Mouse (Mus musculus) forebrain, postnatal 0 days (tissue): ENCODE data around the gene Pla2g2e. TPM values are rescaled to one million over a fixed set of nuclear protein-coding genes. Genes with fewer than 3 reads are reported as not detected.

Experiments
- ATAC-seq: fragments of 200-750 bp; cut with Nextera tagmentation; 2 replicates; pipeline ENCODE4 v1.8.0; 2017; ENCODE audit warnings: mild to moderate bottlenecking, moderate library complexity
- DNase-seq: peaks from one replicate; pipeline ENCODE4 v3.0.0-alpha.2; 2015
- H3K27ac ChIP-seq: fragments of 300-500 bp; sonication (generic); 2 replicates; pipeline ENCODE4 v1.5.1; 2014; ENCODE audit warnings: low read depth, mild to moderate bottlenecking, antibody characterized with exemption, low read length, moderate library complexity, mixed read lengths
- H3K27me3 ChIP-seq: fragments of 300-500 bp; sonication (generic); 2 replicates; pipeline ENCODE4 v1.6.1; 2014; ENCODE audit warnings: mild to moderate bottlenecking, low read length, mixed read lengths; ENCODE audit not compliant: insufficient read depth
- H3K36me3 ChIP-seq: fragments of 300-500 bp; sonication (generic); 2 replicates; pipeline ENCODE4 v1.6.1; 2014; ENCODE audit warnings: mild to moderate bottlenecking, moderate library complexity; ENCODE audit not compliant: insufficient read depth
- H3K4me1 ChIP-seq: fragments of 300-500 bp; sonication (generic); 2 replicates; pipeline ENCODE4 v1.6.1; 2014; ENCODE audit warnings: antibody characterized with exemption; ENCODE audit not compliant: insufficient read depth
- H3K4me2 ChIP-seq: fragments of 300-500 bp; sonication (generic); 2 replicates; pipeline ENCODE4 v1.6.1; 2014; ENCODE audit warnings: low read depth, mild to moderate bottlenecking, moderate library complexity
- H3K4me3 ChIP-seq: fragments of 300-500 bp; sonication (generic); 2 replicates; pipeline ENCODE4 v1.5.1; 2014; ENCODE audit warnings: low read depth, low read length, mixed read lengths
- H3K9ac ChIP-seq: fragments of 300-500 bp; sonication (generic); 2 replicates; pipeline ENCODE4 v1.6.1; 2014; ENCODE audit warnings: mild to moderate bottlenecking
- H3K9me3 ChIP-seq: fragments of 300-500 bp; sonication (generic); 2 replicates; pipeline ENCODE4 v1.6.1; 2016; ENCODE audit warnings: low read length
- CTCF ChIP-seq: sonication (generic); IDR thresholded peaks from 2 replicates; pipeline ENCODE4 v1.5.1; 2016; ENCODE audit warnings: antibody characterized with exemption, control low read depth, low read depth
- WGBS: fragments of 180-500 bp; shearing (Covaris S2); extraction: QIAGEN DNeasy Blood & Tissue Kit; methylation state at CpG from one replicate; pipeline ENCODE4 v1.1.7; 2014; 5-methylcytosine and 5-hydroxymethylcytosine counted together
- polyA plus RNA-seq: library from polyadenylated mRNA; unstranded; fragments of >200 nt; fragmentation: Nextera tagmentation; extraction: Ambion mirVana; gene quantifications from 2 replicates; pipeline ENCODE4 v1.2.1, GENCODE M21; 2015
- total RNA-seq: library from RNA; depleted of rRNA; stranded (reverse); fragments of >200 nt; gene quantifications from 2 replicates; pipeline ENCODE4 v1.2.3, GENCODE M21; 2014

Pla2g2e gene
- total and polyA plus RNA-seq, 2 experiments from 2014 or later, result not detected

- no peak for TF ChIP-seq CTCF
- H3K9me3 ChIP-seq, result no peaks in the 10 kb centered on the region
- H3K27ac ChIP-seq, result no peak overlapping the region
- no peak overlapping the region for H3K4me2 ChIP-seq
- no peak for DNase-seq
- no peaks in the 10 kb centered on the region for H3K27me3 ChIP-seq
- no peak overlapping the region for H3K9ac ChIP-seq
- no peak overlapping the region for H3K4me3 ChIP-seq
- ATAC-seq, result no peak
- WGBS, result 79% methylated on average over 7 of the region's 7 CpGs
- H3K4me1 ChIP-seq, result no peaks in the 10 kb centered on the region
- peaks cover 83% of the 10 kb centered on the region for H3K36me3 ChIP-seq
Observed at GRCm38 (mm10) chr4:138899361-138899760, 21.6 kb downstream of the Pla2g2e start.

- DNase-seq, result no peak
- Histone ChIP-seq H3K4me3 (no peak overlapping the region), H3K27me3 (no peaks in the 10 kb centered on the region), H3K9me3 (no peaks in the 10 kb centered on the region), H3K27ac (no peak overlapping the region), H3K4me1 (no peaks in the 10 kb centered on the region), H3K4me2 (no peak overlapping the region), H3K9ac (no peak overlapping the region), H3K36me3 (peaks cover 61% of the 10 kb centered on the region)
- ATAC-seq, result no peak
- TF ChIP-seq CTCF, result no peak
- 95% methylated on average over 18 of the region's 18 CpGs for WGBS
Observed at GRCm38 (mm10) chr4:138905624-138906337, 28.0 kb downstream of the Pla2g2e start.

DNA sequence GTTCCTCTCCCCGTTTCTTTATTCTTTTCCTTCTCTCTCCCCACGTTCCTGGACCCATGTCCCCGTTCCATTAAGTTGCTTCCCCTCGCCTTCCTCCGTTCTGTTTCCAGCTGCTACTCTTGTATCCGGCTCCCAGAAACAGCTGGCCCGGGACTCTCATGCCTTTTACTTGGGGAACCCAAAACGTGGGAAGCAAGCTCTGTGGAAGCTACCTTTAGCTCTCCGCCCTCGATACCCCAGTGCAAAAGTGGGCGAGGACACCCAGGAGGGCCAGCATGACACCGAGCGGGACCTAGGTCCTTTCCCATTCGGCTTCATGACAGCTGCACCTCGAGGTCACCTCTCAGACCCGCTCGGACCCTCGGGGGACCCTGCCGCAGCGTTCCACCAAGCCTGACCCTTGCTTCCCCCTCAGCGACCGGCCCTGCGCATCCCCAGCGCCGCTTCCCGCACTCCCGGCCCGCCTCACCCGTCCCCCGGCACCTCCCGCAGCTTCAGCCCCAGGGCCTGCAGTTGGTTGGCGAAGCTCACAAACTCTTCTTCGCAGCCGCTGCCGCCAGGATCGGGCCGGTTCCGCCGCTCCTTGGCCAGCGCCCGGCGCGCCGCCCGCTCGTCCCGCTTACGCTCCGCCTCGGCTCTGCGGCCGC is 35.5 kb downstream of the Pla2g2e start:
- H3K4me1 ChIP-seq, result peaks cover 12% of the 10 kb centered on the region
- WGBS, result under 1% methylated on average over 52 of the region's 52 CpGs
- H3K9me3 ChIP-seq, result no peaks in the 10 kb centered on the region
- H3K9ac ChIP-seq, result peak overlapping the region; percentile 78
- DNase-seq (no peak), ATAC-seq (peak; percentile 62)
- H3K4me3 ChIP-seq, result peak overlapping the region; percentile 96
- H3K27ac ChIP-seq, result peak overlapping the region; percentile 64
- no peaks in the 10 kb centered on the region for H3K36me3 ChIP-seq
- no peaks in the 10 kb centered on the region for H3K27me3 ChIP-seq
- peak overlapping the region; percentile 91 for H3K4me2 ChIP-seq
- no peak for TF ChIP-seq CTCF

DNA sequence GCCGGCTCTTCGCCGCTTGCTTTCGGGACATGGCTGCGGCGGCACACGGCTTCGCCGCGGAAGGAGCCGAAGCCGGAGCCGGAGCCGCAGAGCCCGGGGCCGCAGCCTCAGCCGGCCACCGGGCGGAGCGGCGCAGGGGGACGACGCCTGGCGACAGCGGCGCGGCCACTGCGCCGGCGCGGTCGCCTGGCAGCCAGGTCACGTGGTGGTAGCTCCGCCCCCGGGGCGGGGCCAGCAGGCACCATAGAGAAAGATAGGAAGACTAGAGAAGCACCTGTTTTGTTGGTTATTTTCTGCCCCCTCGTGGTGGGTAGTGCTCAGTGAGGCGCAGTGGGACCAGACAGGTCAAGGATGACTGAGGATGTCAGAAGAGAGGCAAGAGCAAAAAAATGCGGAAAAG is 36.1 kb downstream of the Pla2g2e start, which contains the start of gene Otud3:
TSS of gene Otud3 (minus strand) at position 149 of the 400 bp plus-strand sequence.
- ATAC-seq (peak; percentile 97), DNase-seq (peak; percentile 96)
- Histone ChIP-seq H3K9me3 (no peaks in the 10 kb centered on the region), H3K4me3 (peak within 1 kb of the TSS; percentile 96), H3K36me3 (no peaks in the 10 kb centered on the region), H3K4me1 (peaks cover 12% of the 10 kb centered on the region), H3K27me3 (no peaks in the 10 kb centered on the region), H3K27ac (peak within 1 kb of the TSS; percentile 64), H3K9ac (peak within 1 kb of the TSS; percentile 78), H3K4me2 (peak within 1 kb of the TSS; percentile 91)
- TF ChIP-seq CTCF, result peak; percentile 85
- WGBS, result under 1% methylated on average over 39 of the region's 39 CpGs

- 86% methylated on average over 9 of the region's 9 CpGs for WGBS
- Histone ChIP-seq H3K9me3 (no peaks in the 10 kb centered on the region), H3K27me3 (no peaks in the 10 kb centered on the region), H3K4me2 (no peak overlapping the region), H3K27ac (no peak overlapping the region), H3K4me1 (peaks cover 8% of the 10 kb centered on the region), H3K9ac (no peak overlapping the region), H3K4me3 (no peak overlapping the region), H3K36me3 (no peaks in the 10 kb centered on the region)
- ATAC-seq, result no peak
- peak; percentile 31 for TF ChIP-seq CTCF
- DNase-seq, result no peak
Observed at GRCm38 (mm10) chr4:138917282-138917681, 39.5 kb downstream of the Pla2g2e start.

- Histone ChIP-seq H3K9ac (no peak overlapping the region), H3K4me1 (no peaks in the 10 kb centered on the region), H3K4me3 (peak overlapping the region; percentile 28), H3K27ac (no peak overlapping the region), H3K36me3 (no peaks in the 10 kb centered on the region), H3K4me2 (peak overlapping the region; percentile 58), H3K9me3 (no peaks in the 10 kb centered on the region), H3K27me3 (no peaks in the 10 kb centered on the region)
- 35% methylated on average over 20 of the region's 20 CpGs for WGBS
- ATAC-seq (peak; percentile 52), DNase-seq (peak; percentile 24)
- TF ChIP-seq CTCF, result peak; percentile 23; the same call in 1 of the 2 replicates
Observed at GRCm38 (mm10) chr4:138921254-138922130, 43.8 kb downstream of the Pla2g2e start.
